Mouse (Mus musculus): ENCODE measurements around the gene Lamtor3.

DNA sequence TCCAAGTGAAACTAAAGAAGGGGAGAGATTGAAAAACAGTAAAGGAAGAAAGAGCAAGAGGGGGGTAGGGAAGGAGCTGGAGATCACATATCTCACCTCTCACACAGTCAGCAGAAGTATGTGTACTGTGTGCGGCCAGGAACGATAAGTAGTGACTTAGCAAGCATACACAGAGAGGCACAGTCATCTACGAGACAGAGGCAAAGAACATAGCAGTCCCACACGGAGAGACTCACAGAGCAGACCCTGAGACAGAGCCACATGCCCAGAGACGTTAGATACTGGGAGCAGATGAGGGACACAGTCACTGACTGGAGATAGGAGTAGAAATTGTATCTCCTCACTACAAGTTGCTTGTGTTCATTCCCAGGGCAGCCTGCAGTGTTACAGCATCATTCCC, 53.9 kb downstream of the Lamtor3 start:
- TF ChIP-seq CTCF (IDR thresholded peaks at IDR 0.05; ENCODE audit: control insufficient read depth, insufficient read depth, insufficient read length), result no peak
- TF ChIP-seq FOSL1 (IDR thresholded peaks at IDR 0.05; ENCODE audit: insufficient read depth, low read length, poor library complexity, severe bottlenecking), result no peak
- TF ChIP-seq USF1 (IDR thresholded peaks at IDR 0.05; ENCODE audit: low read depth), result no peak
- TF ChIP-seq MYOG (IDR thresholded peaks at IDR 0.05; ENCODE audit: control insufficient read depth, extremely low read depth, insufficient read length), result no peak

All from C2C12 (cell line).